Mouse (Mus musculus) MEL-GATA-1-ER (cell line): ENCODE results near the gene Ap2s1.

Source experiments
- DNase-seq: peaks from one replicate; pipeline ENCODE4 v3.0.0-alpha.2; 2012; ENCODE audit warnings: low read depth; ENCODE audit errors: extremely low read depth

The Ap2s1 gene

GRCm38 (mm10) chr7:16793010-16793725, 55.0 kb downstream of the Ap2s1 start:
- DNase-seq, result no peak

- no peak for DNase-seq
Observed at GRCm38 (mm10) chr7:16794886-16795285, 56.7 kb downstream of the Ap2s1 start.
